Mouse (Mus musculus) thymus, adult 2 months (tissue): ENCODE data around the gene Gabbr2. TPM values are rescaled to one million over a fixed set of nuclear protein-coding genes. Genes with fewer than 3 reads are reported as not detected.

Experiments used
- DNase-seq: peaks from one replicate; pipeline ENCODE4 v3.0.0; 2021
- H3K27ac ChIP-seq: fragments of 200-500 bp; 2 replicates; pipeline ENCODE4 v1.5.1; 2012; ENCODE audit warnings: low read length, control low read depth; ENCODE audit not compliant: control insufficient read depth, insufficient read depth
- H3K27me3 ChIP-seq: fragments of 200-500 bp; 2 replicates; pipeline ENCODE4 v1.6.1; 2012; ENCODE audit warnings: mild to moderate bottlenecking, low read length, moderate library complexity, mixed read lengths; ENCODE audit not compliant: control insufficient read depth, insufficient read depth
- H3K36me3 ChIP-seq: fragments of 200-500 bp; 2 replicates; pipeline ENCODE4 v1.6.1; 2012; ENCODE audit warnings: mild to moderate bottlenecking, low read length, moderate library complexity; ENCODE audit not compliant: control insufficient read depth, insufficient read depth
- H3K4me1 ChIP-seq: fragments of 200-500 bp; replicated peaks from 2 replicates; pipeline ENCODE4 v1.6.1; 2012; ENCODE audit warnings: low read length; ENCODE audit not compliant: control insufficient read depth, insufficient read depth
- H3K4me3 ChIP-seq: fragments of 200-500 bp; 2 replicates; pipeline ENCODE4 v1.5.1; 2012; ENCODE audit warnings: mild to moderate bottlenecking, low read length, control low read depth, moderate library complexity; ENCODE audit not compliant: control insufficient read depth, insufficient read depth
- CTCF ChIP-seq: fragments of 200-500 bp; IDR thresholded peaks from 2 replicates; pipeline ENCODE4 v1.5.1; 2012; ENCODE audit warnings: mild to moderate bottlenecking, control low read depth, low read length, moderate library complexity, borderline replicate concordance; ENCODE audit not compliant: control insufficient read depth, poor library complexity, insufficient read depth; ENCODE audit errors: extremely low read depth
- POLR2A ChIP-seq: fragments of 200-500 bp; IDR thresholded peaks from 2 replicates; pipeline ENCODE4 v1.6.1; 2012; ENCODE audit warnings: mild to moderate bottlenecking, low read length, control low read depth, moderate library complexity; ENCODE audit not compliant: control insufficient read depth, poor library complexity, insufficient read depth; ENCODE audit errors: extremely low read depth
- WGBS: fragments of 180-500 bp; shearing (Covaris S2); methylation state at CpG from one replicate; pipeline ENCODE4 v1.1.7; 2018; 5-methylcytosine and 5-hydroxymethylcytosine counted together
- polyA plus RNA-seq: library from polyadenylated mRNA; depleted of rRNA; stranded (reverse); fragments of >200 nt; gene quantifications from 2 replicates; pipeline ENCODE4 v1.2.3, GENCODE M21; 2012

Gabbr2 gene
- polyA plus RNA-seq, 1 experiment, result 0.20 TPM

DNA sequence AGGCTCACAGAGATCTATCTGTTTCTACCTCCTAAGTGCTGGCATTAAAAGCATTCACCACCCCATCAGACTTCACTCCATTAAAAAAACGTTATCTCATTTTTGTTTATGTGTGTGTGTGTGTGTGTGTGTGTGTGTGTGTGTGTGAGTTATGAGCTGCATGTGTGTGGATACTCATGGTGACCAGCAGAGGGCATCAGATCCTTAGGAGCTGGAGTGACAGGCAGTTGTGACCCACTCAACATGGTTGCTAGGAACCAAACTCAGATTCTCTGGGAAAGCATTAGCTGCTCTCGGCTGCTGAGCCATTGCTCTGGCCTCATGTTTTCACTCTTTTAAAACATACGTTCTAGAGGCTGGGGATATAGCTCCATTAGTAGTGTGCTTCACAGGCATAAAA, 218.4 kb downstream of the Gabbr2 start:
- 92% methylated on average over 3 of the region's 3 CpGs for WGBS
- H3K4me1 ChIP-seq, result no peaks in the 10 kb centered on the region
- no peak overlapping the region for H3K27ac ChIP-seq
- TF ChIP-seq POLR2A (no peak), CTCF (no peak)
- DNase-seq, result no peak
- H3K36me3 ChIP-seq, result no peaks in the 10 kb centered on the region
- H3K27me3 ChIP-seq, result no peaks in the 10 kb centered on the region
- no peak overlapping the region for H3K4me3 ChIP-seq

GRCm38 (mm10) chr4:46772591-46772990, 219.1 kb downstream of the Gabbr2 start:
- no peaks in the 10 kb centered on the region for H3K4me1 ChIP-seq
- no peak overlapping the region for H3K4me3 ChIP-seq
- WGBS, result 98% methylated on average over 2 of the region's 2 CpGs
- H3K27ac ChIP-seq, result no peak overlapping the region
- TF ChIP-seq CTCF (no peak), POLR2A (no peak)
- no peaks in the 10 kb centered on the region for H3K36me3 ChIP-seq
- DNase-seq, result no peak
- H3K27me3 ChIP-seq, result no peaks in the 10 kb centered on the region

DNA sequence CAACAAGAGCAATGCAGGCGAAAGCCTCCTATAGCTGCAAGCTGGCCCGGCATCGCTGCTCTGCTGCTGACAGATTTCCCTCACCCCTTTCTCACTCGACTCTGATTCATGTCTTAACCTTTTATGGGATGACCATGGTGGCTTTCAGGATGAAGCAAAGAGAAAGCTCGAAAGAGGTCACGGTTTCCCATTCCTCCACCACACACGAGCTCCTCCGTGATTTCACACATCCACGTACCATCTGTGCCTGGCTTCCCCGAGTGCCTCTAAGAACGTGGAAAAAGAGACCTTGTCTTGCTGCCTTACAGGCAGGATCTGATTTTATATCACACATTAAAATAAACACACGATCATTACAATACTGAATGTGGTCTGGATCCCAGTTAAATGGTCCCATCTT, 220.6 kb downstream of the Gabbr2 start:
- TF ChIP-seq POLR2A, result no peak
- no peak for TF ChIP-seq CTCF
- Histone ChIP-seq H3K27ac (no peak overlapping the region), H3K4me3 (no peak overlapping the region), H3K27me3 (no peaks in the 10 kb centered on the region), H3K4me1 (no peaks in the 10 kb centered on the region), H3K36me3 (no peaks in the 10 kb centered on the region)
- no peak for DNase-seq
- WGBS, result 92% methylated on average over 12 of the region's 12 CpGs

GRCm38 (mm10) chr4:46770635-46771034, 221.0 kb downstream of the Gabbr2 start:
- TF ChIP-seq CTCF, result no peak
- no peak for TF ChIP-seq POLR2A
- no peak overlapping the region for H3K4me3 ChIP-seq
- H3K36me3 ChIP-seq, result no peaks in the 10 kb centered on the region
- WGBS, result 92% methylated on average over 2 of the region's 2 CpGs
- DNase-seq, result no peak
- H3K4me1 ChIP-seq, result no peaks in the 10 kb centered on the region
- H3K27ac ChIP-seq, result no peak overlapping the region
- no peaks in the 10 kb centered on the region for H3K27me3 ChIP-seq

DNA sequence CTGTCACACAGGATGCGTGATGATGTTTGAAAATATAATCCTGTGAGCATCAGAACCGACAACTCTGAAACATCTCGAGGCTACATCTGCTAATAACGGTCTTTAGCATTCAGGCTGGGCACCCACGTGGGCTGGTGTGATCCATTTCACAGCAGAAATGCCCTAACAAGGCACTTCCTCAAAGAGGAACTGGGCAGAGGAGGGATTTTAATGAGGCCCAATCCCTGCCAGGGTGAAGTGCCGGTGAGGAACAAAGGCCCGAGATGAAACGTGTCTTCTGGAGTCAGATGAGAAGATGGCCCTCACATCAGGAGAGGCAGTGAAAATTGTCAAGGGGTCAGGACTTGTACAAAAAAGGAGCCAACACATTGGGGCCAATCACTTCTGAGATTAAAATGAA, 221.6 kb downstream of the Gabbr2 start:
- no peak overlapping the region for H3K4me3 ChIP-seq
- no peak overlapping the region for H3K27ac ChIP-seq
- no peak for TF ChIP-seq CTCF
- no peaks in the 10 kb centered on the region for H3K27me3 ChIP-seq
- H3K36me3 ChIP-seq, result no peaks in the 10 kb centered on the region
- no peaks in the 10 kb centered on the region for H3K4me1 ChIP-seq
- DNase-seq, result no peak
- 35% methylated on average over 8 of the region's 8 CpGs for WGBS

DNA sequence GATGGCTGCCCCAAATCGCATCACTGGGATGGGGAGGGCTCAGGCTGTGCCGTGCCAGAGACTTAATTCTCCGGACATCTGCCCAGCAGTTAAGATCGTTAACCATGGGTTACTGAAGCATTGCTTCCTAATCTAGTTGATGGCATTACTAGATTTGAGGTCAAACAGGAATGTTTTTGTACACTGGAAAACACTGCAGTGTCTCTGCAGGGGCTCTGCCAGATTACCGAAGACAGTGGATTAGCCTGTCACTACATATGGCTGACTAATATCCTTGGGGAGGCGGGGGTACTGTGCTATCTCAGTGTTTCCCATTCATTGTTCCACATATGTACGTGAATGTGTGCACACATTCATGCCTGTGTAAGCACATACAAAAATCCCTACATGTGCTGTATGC, 225.3 kb downstream of the Gabbr2 start:
- WGBS, result 94% methylated on average over 7 of the region's 7 CpGs
- Histone ChIP-seq H3K4me1 (no peaks in the 10 kb centered on the region), H3K27me3 (no peaks in the 10 kb centered on the region), H3K4me3 (no peak overlapping the region), H3K36me3 (no peaks in the 10 kb centered on the region), H3K27ac (no peak overlapping the region)
- TF ChIP-seq CTCF, result no peak
- TF ChIP-seq POLR2A, result no peak
- DNase-seq, result no peak

- no peaks in the 10 kb centered on the region for H3K27me3 ChIP-seq
- no peak for DNase-seq
- TF ChIP-seq POLR2A (no peak), CTCF (no peak)
- 88% methylated on average over 1 of the region's 1 CpGs for WGBS
- H3K4me1 ChIP-seq, result peaks cover 2% of the 10 kb centered on the region
- H3K27ac ChIP-seq, result no peak overlapping the region
- H3K36me3 ChIP-seq, result no peaks in the 10 kb centered on the region
- no peak overlapping the region for H3K4me3 ChIP-seq
Observed at GRCm38 (mm10) chr4:46759838-46760237, 231.8 kb downstream of the Gabbr2 start.
